Mouse (Mus musculus) right cerebral cortex, postnatal 25 days (tissue): ENCODE measurements around the gene Smarcd3.

Experiments used
- DNase-seq: peaks from one replicate; pipeline ENCODE4 v3.0.0; 2022

The Smarcd3 gene

DNA sequence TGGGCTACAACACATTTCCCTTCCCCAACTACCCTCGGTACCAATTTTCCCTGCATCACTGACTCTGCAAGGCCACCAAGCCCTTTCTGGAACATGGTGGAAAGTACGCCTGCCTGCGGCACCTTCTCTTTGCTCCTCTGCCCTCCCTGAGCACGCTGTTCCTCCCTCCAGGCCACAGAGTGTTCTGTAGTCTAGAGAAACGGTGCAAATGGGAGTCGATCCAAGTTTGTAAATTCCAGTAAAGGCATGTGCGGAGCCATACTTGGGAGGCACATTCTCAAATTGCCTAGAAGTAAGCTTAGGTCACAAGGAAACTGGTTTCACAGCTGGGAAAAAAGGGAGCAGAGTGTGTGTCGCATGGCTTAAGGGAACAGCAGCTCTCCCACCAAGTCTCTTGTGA is 4.1 kb downstream of the Smarcd3 start:
- no peak for DNase-seq

DNA sequence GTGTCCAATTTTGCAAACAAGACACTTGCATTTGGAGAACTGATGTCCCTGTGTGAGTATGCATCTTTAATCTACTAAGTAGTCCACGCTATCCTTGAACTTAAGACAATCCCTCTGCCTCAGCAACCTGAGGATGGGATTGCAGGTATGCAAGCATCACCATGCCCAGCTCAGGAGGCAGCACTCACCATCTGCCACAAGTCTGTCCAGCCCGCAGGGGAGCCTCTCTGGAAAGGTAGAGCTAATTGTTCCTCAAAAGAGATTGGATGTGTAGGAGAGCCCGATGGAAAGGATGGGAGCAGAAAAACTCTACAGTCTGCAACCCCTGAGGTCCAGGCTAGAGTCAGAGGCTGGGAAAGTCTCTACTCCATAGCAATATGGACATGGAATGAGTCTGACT is 5.3 kb downstream of the Smarcd3 start:
- no peak for DNase-seq

DNA sequence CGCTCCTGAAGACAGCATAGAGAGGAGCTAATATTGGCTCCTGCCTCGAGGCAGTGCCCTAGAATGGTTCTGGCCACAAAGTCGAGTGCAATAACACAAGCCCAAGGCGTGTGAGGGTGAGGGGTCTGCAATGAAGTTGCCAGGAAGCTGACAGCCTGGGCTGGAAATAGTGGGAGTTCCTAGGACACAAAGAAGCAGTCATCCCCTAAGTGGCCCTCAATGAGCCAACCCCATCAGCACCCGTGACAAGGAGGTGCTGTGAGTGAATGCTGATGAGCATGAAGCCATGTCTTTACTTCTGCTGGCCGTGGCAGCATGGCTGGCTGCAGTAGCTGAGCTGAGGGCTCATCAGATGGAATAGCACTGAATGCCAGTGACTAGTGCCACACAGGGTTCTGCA is 9.1 kb downstream of the Smarcd3 start:
- DNase-seq: no peak

DNA sequence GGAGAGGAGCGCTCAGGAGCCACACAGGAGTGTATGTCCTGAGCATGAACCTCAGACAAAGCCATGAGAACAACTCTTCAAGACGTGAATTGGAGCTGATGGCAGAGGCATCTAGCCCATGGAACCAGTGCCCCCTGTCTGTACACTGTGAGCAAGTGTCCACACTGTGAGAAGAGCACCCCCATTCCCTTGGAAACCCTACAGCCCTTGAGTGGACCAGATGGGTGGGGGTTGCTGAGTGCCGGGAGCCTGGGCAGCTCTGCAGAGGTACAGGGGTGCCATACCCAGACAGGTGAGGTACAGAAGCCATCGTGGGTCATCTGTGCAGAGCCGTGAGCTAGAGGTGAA is 11.9 kb downstream of the Smarcd3 start:
- no peak for DNase-seq

DNA sequence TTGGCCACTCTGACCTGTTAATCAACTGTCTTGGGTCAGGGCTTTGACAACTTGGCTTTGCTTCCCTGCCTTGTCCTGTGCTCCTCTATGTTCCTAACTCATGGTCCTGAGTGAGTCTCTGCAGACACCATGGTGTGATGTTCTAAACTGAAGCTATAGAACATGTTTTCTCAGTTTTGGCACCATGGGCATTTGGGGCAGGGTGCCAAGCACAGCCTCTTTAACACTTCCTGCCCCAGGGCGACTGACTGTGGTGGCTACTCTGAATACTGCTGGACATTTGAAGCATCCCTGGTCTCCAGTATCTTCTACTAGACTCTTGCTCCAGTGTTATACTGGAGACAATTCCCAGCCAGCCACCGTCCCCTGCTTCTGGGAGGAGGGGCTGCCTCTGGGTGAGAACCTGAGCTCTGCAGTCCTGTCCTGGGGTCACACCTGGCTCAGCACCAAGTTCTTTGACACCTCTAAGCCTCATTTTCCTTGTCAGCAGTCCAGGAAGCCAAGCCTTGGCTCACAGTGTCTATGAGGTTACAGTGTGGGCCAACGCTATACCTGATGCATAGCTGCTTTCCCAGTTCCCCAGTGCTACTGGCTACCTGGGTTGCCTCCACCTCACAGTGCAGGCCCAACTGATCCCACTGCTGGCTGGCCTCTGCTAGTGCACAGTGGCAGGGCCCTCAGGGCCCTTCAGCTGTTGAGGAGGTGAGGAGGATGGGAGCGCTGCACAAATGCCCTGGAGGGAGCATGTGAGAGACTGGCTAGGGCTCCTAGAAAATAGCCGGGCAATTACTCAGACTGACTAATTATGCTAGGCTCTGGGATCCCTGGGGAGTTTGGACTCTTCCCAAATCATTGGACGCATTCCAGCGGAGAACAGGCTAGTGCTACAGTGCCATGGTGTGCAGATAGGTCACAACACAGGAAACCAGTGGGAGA is 12.6 kb downstream of the Smarcd3 start:
- DNase-seq: no peak

DNA sequence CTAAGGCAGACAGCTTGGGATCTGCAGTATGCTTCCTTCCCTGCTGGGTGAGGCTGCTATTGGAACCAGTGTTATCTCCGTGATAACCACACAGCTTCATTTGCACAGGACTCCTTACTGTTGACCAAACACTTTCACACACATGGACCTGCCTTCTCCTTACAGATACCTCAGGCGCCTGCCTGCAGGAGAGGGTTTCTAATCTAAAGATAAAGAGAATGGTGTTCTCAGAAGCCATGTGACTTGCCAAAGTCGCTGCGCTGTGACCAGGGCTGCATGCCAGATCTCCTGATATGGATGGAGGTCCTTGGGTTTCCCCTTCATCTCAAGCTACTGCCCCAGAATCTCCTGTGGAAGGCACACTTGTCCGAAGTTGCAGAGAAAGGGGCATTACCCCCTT is 14.8 kb downstream of the Smarcd3 start:
- no peak for DNase-seq

DNA sequence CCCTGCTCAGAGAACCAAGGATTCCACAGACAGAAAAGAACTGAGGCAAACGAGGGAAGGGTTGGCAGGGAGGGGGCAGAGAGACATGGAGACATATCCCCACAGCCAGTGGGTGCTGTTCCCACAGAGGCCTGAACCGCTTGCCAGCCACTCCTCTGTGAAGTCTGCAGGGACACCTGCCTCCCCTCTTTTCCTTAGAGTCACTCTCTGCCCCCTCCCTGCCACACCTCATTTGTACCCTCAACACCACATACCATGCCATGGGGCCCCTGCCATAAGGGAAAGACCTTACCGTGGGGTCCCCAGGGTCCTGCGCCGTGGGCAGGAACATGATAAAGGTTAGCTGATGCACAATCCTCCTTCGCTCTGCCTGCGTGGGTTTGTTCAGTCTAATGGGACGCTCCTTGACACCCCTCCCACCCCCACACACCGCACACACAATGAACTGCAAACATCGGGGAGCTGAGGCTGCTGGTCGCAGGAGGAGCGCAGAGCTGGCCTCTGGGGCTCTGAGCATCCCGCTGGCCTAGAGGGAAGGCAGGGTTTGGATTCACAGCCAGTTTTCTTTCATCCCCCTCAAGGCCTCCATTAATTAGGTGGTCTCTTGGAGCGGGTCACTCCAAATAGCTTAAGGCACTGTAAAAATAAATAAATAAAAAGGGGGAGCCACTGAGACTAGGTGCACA is 18.1 kb downstream of the Smarcd3 start:
- no peak for DNase-seq

DNA sequence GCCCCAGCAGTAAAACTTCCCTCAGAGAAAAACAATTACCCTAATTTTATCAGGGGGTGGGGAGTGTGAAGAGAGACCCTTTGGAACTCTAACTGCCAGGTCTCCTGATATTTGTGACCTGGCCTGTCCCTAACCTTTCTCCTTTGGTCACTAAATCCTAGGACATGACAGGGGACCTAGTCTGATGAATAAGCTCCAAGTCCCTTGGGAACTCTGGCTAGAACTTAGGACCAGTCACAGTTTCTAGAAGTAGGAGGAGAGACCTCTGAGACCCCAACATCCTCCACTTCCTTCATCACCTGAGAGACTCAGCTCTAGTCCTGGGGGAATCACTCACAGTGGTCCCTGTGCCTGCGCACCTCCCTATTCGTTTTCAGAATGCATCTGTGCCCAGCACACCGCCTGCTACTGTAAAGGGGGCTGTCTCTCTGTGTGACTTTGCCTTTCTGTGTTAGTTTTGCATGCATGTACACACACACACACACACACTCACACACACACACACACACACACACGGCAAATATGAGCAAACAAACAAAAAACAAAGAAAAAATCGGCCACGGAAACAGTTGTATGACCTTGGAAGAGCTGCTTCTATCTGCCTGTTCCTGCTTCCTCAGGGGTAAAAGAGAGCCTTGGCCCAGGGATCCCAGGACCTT is 18.8 kb downstream of the Smarcd3 start:
- DNase-seq: no peak

DNA sequence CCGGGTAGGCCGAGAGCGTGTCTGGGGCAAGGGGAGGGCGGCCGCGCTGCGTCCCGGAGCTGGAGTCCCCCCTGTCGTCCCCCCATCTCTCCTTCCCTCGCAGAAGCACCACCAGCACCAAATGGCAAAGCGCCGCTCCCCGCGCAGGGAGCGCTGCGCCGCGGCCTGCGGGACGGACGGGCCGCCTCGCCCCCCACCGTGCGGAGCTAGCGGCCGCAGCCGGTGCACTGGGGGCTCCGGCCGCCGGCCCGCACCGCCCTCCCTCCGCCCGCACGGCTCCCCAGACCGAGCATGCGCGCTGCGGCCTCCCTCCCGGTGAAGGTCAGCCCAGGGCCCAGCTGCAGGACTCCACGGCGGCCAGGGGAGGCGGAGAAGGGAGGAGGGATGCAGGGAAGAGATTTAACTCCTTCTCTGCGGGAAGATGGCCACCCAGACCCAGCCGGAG is 19.5 kb downstream of the Smarcd3 start:
- peak; percentile 84 for DNase-seq

DNA sequence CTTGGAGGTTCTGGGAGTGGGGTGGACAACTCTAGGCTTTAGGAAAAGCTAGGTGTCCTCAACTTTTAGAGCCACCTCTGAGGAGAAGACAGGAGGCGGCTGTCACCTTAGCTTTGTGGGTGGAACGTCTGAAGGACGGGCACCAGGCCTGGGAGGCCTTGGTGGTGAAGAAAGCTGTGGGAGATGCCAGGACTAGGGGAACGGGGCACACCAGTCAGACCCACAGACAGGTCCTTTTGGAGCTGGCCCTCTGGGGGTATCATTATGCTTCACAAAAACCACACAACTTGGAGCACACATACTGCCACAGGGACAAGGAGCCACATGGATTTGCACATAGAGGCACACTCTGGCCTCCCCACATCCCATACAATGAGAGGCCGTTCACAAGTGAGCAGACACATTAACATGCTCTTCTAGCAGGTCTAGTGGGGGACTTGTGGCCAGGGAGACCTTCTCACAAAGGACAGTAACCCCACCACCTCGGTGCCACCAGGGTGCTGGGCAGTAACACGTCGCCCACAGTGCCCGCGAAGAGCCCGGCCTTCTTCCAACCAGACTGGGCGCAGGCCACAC is 20.0 kb downstream of the Smarcd3 start:
- DNase-seq: no peak

DNA sequence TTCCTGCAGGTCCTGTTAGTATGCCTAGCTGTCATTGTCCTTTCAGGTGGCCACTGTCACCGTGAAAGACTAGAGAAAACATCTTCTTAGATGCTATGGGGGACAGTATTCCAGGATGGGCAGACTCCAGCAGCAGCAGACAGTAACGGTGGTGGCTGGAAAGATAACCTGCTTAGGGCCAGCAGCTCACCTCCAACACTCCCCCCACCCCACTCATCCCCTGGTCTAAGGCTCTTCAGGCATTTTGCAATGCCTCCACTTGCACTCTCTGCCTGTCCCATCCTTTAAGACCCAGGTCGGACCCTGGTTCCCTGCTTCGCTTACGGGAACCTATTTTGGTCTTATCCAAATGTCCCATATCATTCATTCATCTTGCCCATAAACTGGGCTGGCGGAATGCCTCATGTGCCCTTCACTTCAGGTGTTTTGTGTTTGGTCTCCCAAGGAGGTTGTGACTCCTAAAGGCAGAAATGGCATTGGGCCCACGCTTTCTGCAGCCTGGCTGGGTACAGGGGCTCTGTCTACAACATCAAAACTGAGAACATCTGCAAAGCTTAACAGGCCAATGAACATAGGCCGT is 20.7 kb downstream of the Smarcd3 start:
- no peak for DNase-seq

DNA sequence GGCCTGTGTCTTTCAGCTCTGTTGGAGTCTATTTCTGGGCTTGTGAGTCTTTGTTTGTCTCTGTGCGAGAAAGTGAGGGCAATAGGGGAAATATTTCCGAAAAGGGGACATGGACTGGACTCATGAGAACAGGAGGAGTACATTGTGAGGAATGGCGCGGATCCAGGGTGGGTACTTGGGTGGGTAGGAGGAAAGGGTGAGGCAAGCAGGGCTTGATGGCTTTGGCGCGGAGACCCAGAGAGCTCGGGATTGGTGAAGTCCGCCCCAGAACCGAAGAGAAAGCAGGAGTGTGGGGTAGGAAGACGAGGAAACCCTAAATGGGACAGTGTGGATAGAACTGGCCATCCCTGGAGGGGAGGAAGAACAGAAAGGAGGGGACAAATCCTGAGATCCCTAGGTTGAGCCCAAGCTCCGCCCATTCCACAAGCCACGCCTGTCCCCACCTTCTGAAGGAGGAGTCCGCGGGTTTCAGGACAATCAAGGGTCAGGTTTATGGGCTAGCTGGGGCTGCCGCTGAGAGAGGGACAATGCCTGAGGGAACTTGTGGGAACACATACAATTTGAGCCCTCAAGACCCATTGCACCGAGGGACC is 21.4 kb downstream of the Smarcd3 start:
- no peak for DNase-seq

DNA sequence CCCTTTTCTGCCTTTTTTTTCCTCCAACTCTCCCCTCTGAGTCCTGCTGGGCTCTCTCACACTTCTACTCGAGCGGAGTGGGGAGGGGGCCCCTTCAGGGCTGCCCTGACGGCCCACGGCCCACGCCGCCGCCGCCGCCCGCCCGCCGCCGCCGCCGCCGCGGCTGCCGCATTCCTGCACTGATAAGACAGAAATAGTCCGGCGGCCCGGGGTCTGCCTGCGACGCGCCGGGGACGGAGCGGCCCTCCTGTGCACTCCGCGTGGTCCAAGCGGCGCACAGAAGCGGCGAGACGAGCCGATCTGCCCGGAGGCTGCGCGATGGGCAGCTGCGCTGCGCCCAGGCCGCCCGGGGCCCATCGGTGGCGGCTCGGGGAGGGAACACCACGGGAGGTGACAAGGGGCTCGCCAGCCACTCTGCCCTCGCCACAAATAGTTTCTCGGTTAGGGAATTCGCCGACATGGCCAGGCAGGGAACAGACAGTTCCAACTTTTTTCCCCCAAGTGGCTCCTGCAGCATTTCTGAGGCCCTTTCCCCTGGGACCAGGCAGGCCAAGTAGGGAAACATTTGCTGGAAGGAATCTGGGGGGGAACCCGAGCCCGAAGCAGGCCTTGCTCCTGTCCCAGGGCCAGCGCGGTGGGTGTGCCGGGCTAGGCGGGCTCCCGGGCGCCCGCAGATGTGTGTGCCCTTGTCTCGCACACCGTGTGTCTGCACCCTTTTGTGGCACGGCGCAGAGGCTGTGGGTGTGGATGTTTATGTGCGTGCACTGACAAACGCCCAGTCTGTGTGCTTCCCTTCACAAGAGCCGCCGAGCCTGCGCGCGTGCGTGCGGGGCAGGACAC is 22.1 kb downstream of the Smarcd3 start:
- peak; percentile 56 for DNase-seq

DNA sequence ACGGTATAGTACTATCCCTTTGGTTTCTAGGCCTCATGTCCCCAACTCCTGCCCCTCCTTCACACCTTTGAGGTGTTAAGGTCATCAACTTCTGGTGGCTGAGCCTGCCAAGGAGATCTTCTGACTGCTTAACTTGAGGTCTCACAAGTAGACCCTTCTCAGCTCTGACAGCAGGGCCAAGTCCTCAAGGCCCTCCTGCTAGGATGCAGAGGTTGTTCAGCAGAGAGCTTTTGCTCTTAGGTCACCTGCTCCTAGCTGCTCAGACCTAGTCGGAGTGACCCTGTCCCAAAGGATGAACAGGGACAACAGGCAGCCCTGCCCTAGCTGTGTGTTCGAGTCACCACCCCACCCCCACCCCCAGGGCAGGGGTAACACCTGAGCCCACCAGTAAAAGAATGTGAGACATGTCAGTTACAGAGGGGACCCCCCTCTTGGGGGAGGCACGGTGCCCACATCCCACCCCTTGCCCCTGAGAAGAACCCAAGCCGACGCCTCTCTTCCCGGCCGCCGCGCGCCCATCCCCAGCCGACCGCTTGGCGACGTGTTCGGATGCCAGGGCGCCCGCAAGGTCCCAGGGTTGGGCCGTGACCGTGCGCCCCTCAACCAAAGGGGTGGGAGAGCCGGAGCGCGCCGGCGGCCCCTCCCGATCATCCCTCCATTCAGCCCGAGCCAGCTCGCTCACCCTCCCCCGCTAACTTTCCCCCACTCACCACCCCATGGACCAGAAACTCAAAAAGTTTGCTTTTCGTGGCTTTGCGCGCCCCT is 23.0 kb downstream of the Smarcd3 start:
- no peak for DNase-seq

DNA sequence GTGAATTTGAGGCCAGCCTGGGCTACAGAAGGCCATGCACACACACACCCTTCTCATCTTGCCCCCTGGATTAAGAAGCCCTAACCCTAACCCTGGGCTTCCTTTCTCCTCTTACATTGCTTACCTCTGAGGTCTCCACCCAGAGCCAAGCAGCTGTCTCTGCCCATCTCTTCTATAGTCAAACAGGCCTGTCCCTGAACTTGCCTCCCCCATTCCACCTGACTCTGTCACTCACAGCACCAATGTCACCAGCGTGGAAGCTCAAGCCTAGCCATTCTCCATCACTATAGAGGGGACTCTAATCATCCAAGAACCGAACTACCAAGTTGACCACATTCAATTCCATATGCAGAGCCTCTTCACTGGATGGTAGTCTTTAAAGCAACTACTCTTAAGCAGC is 24.0 kb downstream of the Smarcd3 start:
- no peak for DNase-seq

DNA sequence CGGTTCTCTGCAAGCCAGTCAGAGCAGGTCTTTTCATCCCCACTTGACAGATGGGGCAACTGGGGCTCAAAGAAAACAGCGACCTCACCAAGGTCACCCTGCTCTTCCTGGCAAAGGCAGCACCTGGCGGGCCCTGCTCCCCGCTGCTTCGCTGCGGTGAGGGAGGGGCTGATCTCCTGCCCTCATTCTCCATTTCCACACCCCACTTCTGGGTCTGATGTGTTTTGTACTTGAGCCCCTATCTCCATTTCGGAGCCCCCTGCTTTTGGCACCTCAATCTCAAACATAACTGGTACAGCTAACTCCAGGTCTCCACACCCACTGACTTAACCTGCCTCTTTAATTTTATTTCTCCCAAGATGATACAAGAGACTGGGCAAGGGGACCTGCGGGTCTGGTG is 25.1 kb downstream of the Smarcd3 start:
- no peak for DNase-seq

DNA sequence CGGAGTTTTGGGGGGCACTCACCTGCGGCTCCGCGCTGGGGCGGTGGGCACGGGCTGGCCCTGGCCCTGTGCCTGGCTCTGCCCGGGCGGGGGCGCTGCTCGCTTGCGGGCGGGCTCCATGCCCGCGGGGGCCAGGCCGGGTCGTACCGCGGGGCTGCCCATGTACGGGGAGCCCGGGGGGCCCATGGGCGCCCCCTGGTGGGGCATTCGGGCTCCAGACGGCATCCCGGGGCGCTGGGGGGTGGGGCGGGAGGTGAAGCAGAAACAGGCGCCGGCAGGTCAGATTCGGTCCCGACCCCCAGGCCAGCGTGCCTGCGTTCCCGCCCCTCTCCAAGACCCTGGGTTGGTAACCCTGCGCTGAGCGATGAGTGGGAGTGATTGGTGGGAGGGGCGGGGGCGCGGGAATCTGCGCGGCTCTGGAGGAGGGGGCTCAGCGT is 25.6 kb downstream of the Smarcd3 start:
- no peak for DNase-seq

DNA sequence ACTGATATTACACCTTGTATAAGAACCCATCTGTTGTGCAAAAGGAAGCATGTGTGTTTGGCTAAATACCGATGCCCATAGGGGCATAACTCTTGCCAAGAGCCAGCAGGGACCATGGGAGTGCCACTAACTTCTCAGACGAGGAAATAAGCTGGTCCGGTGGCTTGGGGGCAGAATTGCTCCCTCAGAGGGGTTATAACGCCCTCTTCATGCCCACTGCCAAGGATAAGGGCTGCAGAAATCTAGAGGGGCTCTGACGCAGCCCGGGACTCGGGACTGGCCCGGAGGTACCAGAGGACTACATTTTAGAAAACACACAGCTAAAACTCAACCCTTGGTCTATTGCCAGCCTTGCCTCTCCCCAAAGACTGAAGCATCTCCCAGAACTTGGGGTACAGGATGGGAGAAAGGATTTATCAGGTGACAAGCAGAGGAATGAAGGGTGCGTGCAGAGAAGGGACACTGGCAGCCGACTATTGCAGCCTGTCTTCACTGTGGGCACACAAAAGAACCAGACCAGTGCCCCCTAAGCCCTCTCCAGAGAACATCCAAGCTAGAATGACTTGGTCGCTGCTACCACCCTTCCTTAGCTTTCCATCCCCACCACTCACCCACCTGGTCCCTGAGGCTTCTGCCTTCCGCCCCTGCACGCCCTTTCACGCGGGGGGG is 26.2 kb downstream of the Smarcd3 start:
- DNase-seq: no peak

DNA sequence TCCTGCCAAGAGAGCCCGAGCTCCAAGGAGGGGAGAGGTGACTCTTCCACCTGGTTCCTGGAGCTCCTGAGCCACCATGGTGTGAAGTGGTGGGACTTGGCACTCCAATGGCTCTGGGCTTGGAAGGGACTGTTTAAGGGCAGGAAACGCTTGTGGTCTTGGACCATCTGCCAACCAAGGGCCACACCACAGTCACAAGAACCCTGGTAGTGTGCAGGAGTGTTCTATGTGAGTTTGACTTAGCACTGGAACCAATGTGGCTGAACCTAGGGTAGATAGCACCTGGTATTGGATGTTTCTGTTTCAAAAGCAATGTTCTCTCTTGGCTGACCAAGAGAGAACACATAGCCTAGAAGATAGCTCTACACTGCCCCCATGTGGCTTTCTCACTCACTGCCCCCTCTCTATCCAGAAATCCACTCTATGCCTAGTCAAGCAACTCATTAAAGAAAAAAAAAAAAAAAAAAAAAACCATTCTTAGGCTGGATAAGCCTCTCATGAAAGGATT is 26.9 kb downstream of the Smarcd3 start:
- DNase-seq: peak; percentile 66
